Mouse (Mus musculus): ENCODE data around the gene Ern1.

Ern1 gene

GRCm38 (mm10) chr11:106344910-106345309, 142.7 kb downstream of the Ern1 start:
- no peak for DNase-seq (ENCODE audit: low read depth, low spot score)

Measured in CD4-positive, CD25-positive, alpha-beta regulatory T cell, adult 2 months (primary cell).